ENCODE assay signal across 11 mouse cellular contexts in the genomic region with DNA sequence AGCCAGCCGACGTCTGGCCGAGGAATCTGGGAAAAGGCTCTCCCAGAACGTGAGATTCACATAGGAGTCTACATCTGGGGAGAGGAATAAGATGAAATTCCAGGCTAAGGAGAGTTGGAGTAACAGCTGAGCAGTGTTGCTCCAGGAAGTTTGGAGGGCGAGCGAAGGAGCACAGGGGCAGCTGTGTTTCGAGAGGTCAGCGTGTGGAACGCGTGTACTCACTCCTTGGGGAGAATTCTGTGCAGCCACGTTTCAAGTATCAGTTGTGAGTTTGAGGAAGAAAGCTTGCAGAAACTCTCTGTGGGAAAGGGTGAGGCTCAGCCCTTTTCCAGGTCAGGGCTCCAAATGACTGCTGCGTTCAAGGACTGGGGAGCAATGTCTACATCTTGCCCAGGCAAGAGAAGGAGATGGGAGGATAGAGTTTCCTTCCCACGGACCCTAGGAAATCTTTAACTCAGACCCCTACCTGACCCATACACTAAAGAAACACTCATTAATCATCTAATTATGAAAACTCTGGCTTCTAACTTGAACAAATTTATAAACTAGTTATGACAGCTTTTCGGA. TPM values are rescaled to one million over a fixed set of nuclear protein-coding genes. Genes with fewer than 3 reads are reported as not detected.
DNase-seq lines count a peak whose midpoint lies in the region; ATAC-seq and TF ChIP-seq lines count a peak whose summit lies in the region.
"Had no signal": no experiment of that assay in that cellular context is flagged by ENCODE, and none has a peak within 500 bp of the region (broad histone marks: within the 10 kb centered on the region; RNA-seq: fewer than 3 reads in every experiment).

No protein-coding gene starts in this region.

- H3K9ac ChIP-seq in lung, postnatal 0 days (replicated peaks; ENCODE audit: low read depth) = no peak overlapping the region
- H3K9ac ChIP-seq in kidney, embryonic 15.5 days = no peak overlapping the region
- no peak overlapping the region for H3K9ac ChIP-seq in stomach, embryonic 15.5 days
- H3K9ac ChIP-seq: heart, embryonic 15.5 days; neural tube, embryonic 13.5 days had no signal

- peak overlapping the region; percentile 22; the same call in 1 of the 2 replicates for H3K4me2 ChIP-seq in lung, postnatal 0 days (replicated peaks; ENCODE audit: low read depth, low read length)
- H3K4me2 ChIP-seq in kidney, embryonic 15.5 days = peak overlapping the region; percentile 46
- peak overlapping the region; percentile 12; the same call in 1 of the 2 replicates for H3K4me2 ChIP-seq in stomach, embryonic 15.5 days
- H3K4me2 ChIP-seq: heart, embryonic 15.5 days; neural tube, embryonic 13.5 days had no signal

- H3K27me3 ChIP-seq in lung, postnatal 0 days (replicated peaks; ENCODE audit: insufficient read depth, low read length) = no peaks in the 10 kb centered on the region
- no peaks in the 10 kb centered on the region for H3K27me3 ChIP-seq in kidney, embryonic 15.5 days
- H3K27me3 ChIP-seq in stomach, embryonic 15.5 days (replicated peaks) = no peaks in the 10 kb centered on the region
- H3K27me3 ChIP-seq: heart, embryonic 15.5 days; neural tube, embryonic 13.5 days had no signal

- ATAC-seq in lung, postnatal 0 days = peak; percentile 40; the same call in 1 of the 2 replicates
- peak; percentile 83 for ATAC-seq in kidney, embryonic 15.5 days (replicated peaks; ENCODE audit: low FRiP score)
- 0 out of 2 replicates have a peak, but pooled peaks have one; percentile 39 for ATAC-seq in stomach, embryonic 15.5 days (ENCODE audit: insufficient read depth, low FRiP score, low read depth)

- H3K4me3 ChIP-seq in lung, postnatal 0 days (ENCODE audit: low read depth, low read length) = no peak overlapping the region
- H3K4me3 ChIP-seq in kidney, embryonic 15.5 days (replicated peaks) = 0 out of 2 replicates have a peak overlapping the region, but pooled peaks have one; percentile 1
- no peak overlapping the region for H3K4me3 ChIP-seq in stomach, embryonic 15.5 days (replicated peaks)
- H3K4me3 ChIP-seq: heart, embryonic 15.5 days; neural tube, embryonic 13.5 days had no signal

- no peak for TF ChIP-seq EP300 in lung, postnatal 0 days (IDR thresholded peaks at IDR 0.05)

- no peaks in the 10 kb centered on the region for H3K4me1 ChIP-seq in lung, postnatal 0 days (ENCODE audit: insufficient read depth, low read depth, low read length)
- H3K4me1 ChIP-seq in kidney, embryonic 15.5 days = peaks cover 14% of the 10 kb centered on the region
- H3K4me1 ChIP-seq in stomach, embryonic 15.5 days = peaks cover 6% of the 10 kb centered on the region; the same call in 1 of the 2 replicates
- H3K4me1 ChIP-seq: neural tube, embryonic 13.5 days had no signal

- WGBS in lung, postnatal 0 days = 44% methylated on average over 14 of the region's 14 CpGs
- WGBS in kidney, embryonic 15.5 days = 22% methylated on average over 14 of the region's 14 CpGs
- WGBS in stomach, embryonic 15.5 days = 41% methylated on average over 14 of the region's 14 CpGs

- H3K36me3 ChIP-seq in lung, postnatal 0 days (ENCODE audit: insufficient read depth, low read length) = no peaks in the 10 kb centered on the region
- H3K36me3 ChIP-seq in kidney, embryonic 15.5 days = no peaks in the 10 kb centered on the region
- no peaks in the 10 kb centered on the region for H3K36me3 ChIP-seq in stomach, embryonic 15.5 days
- H3K36me3 ChIP-seq: heart, embryonic 15.5 days; neural tube, embryonic 13.5 days had no signal

- TF ChIP-seq CTCF in lung, postnatal 0 days (IDR thresholded peaks at IDR 0.05) = no peak

- H3K9me3 ChIP-seq in lung, postnatal 0 days (ENCODE audit: low read length) = no peaks in the 10 kb centered on the region
- no peaks in the 10 kb centered on the region for H3K9me3 ChIP-seq in kidney, embryonic 15.5 days (replicated peaks)
- H3K9me3 ChIP-seq in stomach, embryonic 15.5 days = no peaks in the 10 kb centered on the region
- H3K9me3 ChIP-seq: heart, embryonic 15.5 days; neural tube, embryonic 13.5 days had no signal

- no peak overlapping the region for H3K27ac ChIP-seq in lung, postnatal 0 days (ENCODE audit: low read length)
- peak overlapping the region; percentile 92 for H3K27ac ChIP-seq in kidney, embryonic 15.5 days
- H3K27ac ChIP-seq in stomach, embryonic 15.5 days = peak overlapping the region; percentile 44; the same call in 1 of the 2 replicates
- H3K27ac ChIP-seq: heart, embryonic 15.5 days; macrophage; neural tube, embryonic 13.5 days had no signal

- DNase-seq in lung, postnatal 0 days (ENCODE audit: low spot score) = peak; percentile 32
- DNase-seq in lung, postnatal 10 days = no peak
- DNase-seq in gastrocnemius, postnatal 25 days = peak; percentile 38
- DNase-seq in right cerebral cortex, postnatal 4 days = no peak
- DNase-seq in T-cell, adult 2 months (ENCODE audit: low spot score) = no peak
- no peak for DNase-seq in thymus, postnatal 4 days

RNA-seq across cellular contexts. Expression of a gene that starts 26.2 kb away (rescaled TPM):
- 88.9 and 99.8 TPM in 2 replicates for polyA plus RNA-seq in lung, postnatal 0 days (2015; fragmentation: Nextera tagmentation; extraction: Ambion mirVana)
- total RNA-seq in gastrocnemius, postnatal 25 days (2021) = 10 to 100 TPM; 19.8 to 20.1 TPM
- polyA plus RNA-seq in kidney, embryonic 15.5 days (2015; fragmentation: Nextera tagmentation; extraction: Ambion mirVana) = 56.2 and 61.9 TPM in 2 replicates
- polyA plus RNA-seq in stomach, embryonic 15.5 days (2015; fragmentation: Nextera tagmentation; extraction: Ambion mirVana) = 53.3 and 53.8 TPM in 2 replicates

Comparison
In these comparisons a context has a peak if more than half of its experiments do, and no peak if none do; other contexts are left out.
1. DNase-seq: peak in lung, postnatal 0 days (single experiment) and gastrocnemius, postnatal 25 days (single experiment); none in lung, postnatal 10 days (single experiment), right cerebral cortex, postnatal 4 days (single experiment), T-cell, adult 2 months (single experiment) and thymus, postnatal 4 days (single experiment).
2. Peak in every context shown above with its lines, with median percentiles within 50 percentile points of each other: ATAC-seq and H3K4me2 ChIP-seq.